Mouse (Mus musculus) liver, embryonic 15.5 days (tissue): ENCODE measurements around the gene Ston2. TPM values are rescaled to one million over a fixed set of nuclear protein-coding genes. Genes with fewer than 3 reads are reported as not detected.

Source experiments
- ATAC-seq: fragments of 200-750 bp; cut with Nextera tagmentation; 2 replicates; pipeline ENCODE4 v1.8.0; 2017; ENCODE audit warnings: moderate number of reproducible peaks, mild to moderate bottlenecking, moderate library complexity; ENCODE audit not compliant: insufficient read depth
- H3K27ac ChIP-seq: fragments of 300-500 bp; sonication (generic); replicated peaks from 2 replicates; pipeline ENCODE4 v1.5.1; 2015; ENCODE audit warnings: mild to moderate bottlenecking, inconsistent platforms
- H3K27me3 ChIP-seq: fragments of 300-500 bp; sonication (generic); 2 replicates; pipeline ENCODE4 v1.6.1; 2015; ENCODE audit warnings: mild to moderate bottlenecking, inconsistent platforms
- H3K36me3 ChIP-seq: fragments of 300-500 bp; sonication (generic); replicated peaks from 2 replicates; pipeline ENCODE4 v1.6.1; 2015; ENCODE audit warnings: moderate library complexity, mild to moderate bottlenecking, inconsistent platforms
- H3K4me1 ChIP-seq: fragments of 300-500 bp; sonication (generic); replicated peaks from 2 replicates; pipeline ENCODE4 v1.6.1; 2015; ENCODE audit warnings: inconsistent platforms
- H3K4me2 ChIP-seq: fragments of 300-500 bp; sonication (generic); 2 replicates; pipeline ENCODE4 v1.6.1; 2015; ENCODE audit warnings: moderate library complexity, mild to moderate bottlenecking, inconsistent platforms
- H3K4me3 ChIP-seq: fragments of 300-500 bp; sonication (generic); replicated peaks from 2 replicates; pipeline ENCODE4 v1.5.1; 2015; ENCODE audit warnings: mild to moderate bottlenecking, inconsistent platforms
- H3K9ac ChIP-seq: fragments of 300-500 bp; sonication (generic); 2 replicates; pipeline ENCODE4 v1.6.1; 2015; ENCODE audit warnings: moderate library complexity, mild to moderate bottlenecking, inconsistent platforms
- H3K9me3 ChIP-seq: fragments of 300-500 bp; sonication (generic); replicated peaks from 2 replicates; pipeline ENCODE4 v1.6.1; 2016; ENCODE audit warnings: inconsistent platforms
- WGBS: fragments of 180-500 bp; shearing (Covaris S2); methylation state at CpG from one replicate; pipeline ENCODE4 v1.1.7; 2015; ENCODE audit warnings: mixed read lengths; ENCODE audit not compliant: insufficient replicate concordance; 5-methylcytosine and 5-hydroxymethylcytosine counted together
- polyA plus RNA-seq: library from polyadenylated mRNA; unstranded; fragments of >200 nt; fragmentation: Nextera tagmentation; extraction: Ambion mirVana; gene quantifications from 2 replicates; pipeline ENCODE4 v1.2.1, GENCODE M21; 2015

Gene Ston2
- polyA plus RNA-seq, result 13.6 and 14.5 TPM in 2 replicates

DNA sequence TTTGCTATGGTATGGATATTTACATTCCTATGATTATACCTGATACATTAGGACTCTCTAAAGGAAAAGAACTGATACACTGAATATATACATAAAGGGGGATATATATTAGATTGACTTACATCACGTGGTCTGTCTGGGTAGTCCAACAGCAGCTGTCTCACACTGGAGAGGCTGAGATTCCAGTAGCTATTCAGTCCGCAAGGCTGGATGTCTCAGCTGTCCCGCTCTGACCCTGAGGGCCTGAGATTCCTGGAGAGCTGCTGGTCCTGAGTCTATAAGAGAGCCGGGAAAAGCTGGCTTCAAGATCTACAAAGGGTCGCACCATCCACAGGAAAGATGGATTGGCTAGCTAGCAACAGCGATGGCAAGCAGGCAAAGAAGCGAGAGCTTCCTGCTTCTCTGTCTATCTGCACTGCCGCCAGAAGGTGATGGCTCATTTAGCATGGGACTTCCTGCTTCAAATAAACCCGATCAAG lies at the start of gene Ston2:
Ston2 (minus strand) TSS at position 429 of the 479 bp plus-strand sequence.
- Histone ChIP-seq H3K4me3 (no peak within 1 kb of the TSS), H3K36me3 (no peaks in the 10 kb centered on the region), H3K4me2 (no peak within 1 kb of the TSS), H3K9ac (no peak within 1 kb of the TSS), H3K9me3 (no peaks in the 10 kb centered on the region), H3K27me3 (no peaks in the 10 kb centered on the region), H3K4me1 (no peaks in the 10 kb centered on the region), H3K27ac (no peak within 1 kb of the TSS)
- WGBS, result 67% methylated on average over 9 of the region's 9 CpGs
- ATAC-seq, result no peak

DNA sequence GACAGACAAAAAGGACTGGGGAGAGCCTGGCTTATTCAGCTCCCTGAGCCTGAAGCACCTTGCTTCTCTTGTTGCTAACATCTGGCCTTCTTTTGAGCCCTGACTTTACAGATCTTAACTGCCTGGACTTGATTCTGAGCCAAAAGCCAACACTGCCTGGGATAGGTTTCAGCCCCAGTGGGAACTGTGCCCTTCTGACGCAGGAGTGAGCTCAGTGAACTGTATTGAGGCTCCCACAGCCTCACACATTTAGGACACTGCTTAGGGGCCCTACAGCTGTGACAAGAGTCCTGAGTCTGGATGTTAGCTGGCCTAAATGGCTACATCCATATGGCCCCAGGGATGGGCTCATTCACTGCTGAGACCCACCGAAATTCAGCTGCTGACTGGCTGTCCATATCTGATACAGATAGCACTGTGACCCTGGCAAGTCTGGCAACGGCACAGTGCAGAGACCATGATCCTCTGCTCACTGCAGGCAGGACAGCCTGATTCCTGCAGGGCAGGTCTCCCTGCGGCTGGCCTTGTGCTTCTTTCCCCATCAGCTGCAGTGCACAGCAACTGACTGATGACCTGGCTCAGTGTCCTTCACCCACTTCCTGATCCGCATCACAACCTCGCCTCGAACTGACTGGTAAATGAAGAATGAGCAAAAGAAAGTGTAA lies 49.3 kb upstream of the Ston2 start:
- Histone ChIP-seq H3K27ac (no peak overlapping the region), H3K4me3 (no peak overlapping the region), H3K9ac (no peak overlapping the region), H3K4me1 (0 out of 2 replicates have a peak, but pooled peaks cover 6% of the 10 kb centered on the region), H3K4me2 (no peak overlapping the region), H3K9me3 (no peaks in the 10 kb centered on the region), H3K27me3 (no peaks in the 10 kb centered on the region), H3K36me3 (peaks cover 91% of the 10 kb centered on the region)
- 72% methylated on average over 7 of the region's 7 CpGs for WGBS
- ATAC-seq, result no peak

DNA sequence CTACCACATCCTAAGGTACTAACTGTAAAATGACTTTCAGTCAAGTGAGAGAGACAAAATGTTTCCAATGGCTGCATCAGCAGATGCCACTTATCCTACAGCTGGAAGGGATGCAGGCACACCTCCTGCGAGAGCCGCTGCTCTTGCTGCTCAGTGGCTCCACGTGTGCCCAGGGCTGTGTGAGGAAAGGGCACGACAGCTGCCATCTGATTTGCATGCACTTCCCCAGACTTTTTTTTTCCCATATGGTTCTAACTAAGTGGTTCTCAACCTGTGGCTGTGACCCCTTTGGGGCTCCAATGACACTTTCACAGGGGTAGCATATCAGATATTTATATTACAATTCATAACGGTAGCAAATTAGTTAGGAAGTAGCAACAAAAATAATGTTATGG lies 45.7 kb upstream of the Ston2 start:
- no peak for ATAC-seq
- no peak overlapping the region for H3K9ac ChIP-seq
- no peak overlapping the region for H3K4me2 ChIP-seq
- no peaks in the 10 kb centered on the region for H3K27me3 ChIP-seq
- WGBS, result 78% methylated on average over 5 of the region's 5 CpGs
- no peak overlapping the region for H3K27ac ChIP-seq
- H3K36me3 ChIP-seq, result peaks cover 84% of the 10 kb centered on the region
- H3K4me3 ChIP-seq, result no peak overlapping the region
- no peaks in the 10 kb centered on the region for H3K9me3 ChIP-seq
- H3K4me1 ChIP-seq, result 0 out of 2 replicates have a peak, but pooled peaks cover 6% of the 10 kb centered on the region

DNA sequence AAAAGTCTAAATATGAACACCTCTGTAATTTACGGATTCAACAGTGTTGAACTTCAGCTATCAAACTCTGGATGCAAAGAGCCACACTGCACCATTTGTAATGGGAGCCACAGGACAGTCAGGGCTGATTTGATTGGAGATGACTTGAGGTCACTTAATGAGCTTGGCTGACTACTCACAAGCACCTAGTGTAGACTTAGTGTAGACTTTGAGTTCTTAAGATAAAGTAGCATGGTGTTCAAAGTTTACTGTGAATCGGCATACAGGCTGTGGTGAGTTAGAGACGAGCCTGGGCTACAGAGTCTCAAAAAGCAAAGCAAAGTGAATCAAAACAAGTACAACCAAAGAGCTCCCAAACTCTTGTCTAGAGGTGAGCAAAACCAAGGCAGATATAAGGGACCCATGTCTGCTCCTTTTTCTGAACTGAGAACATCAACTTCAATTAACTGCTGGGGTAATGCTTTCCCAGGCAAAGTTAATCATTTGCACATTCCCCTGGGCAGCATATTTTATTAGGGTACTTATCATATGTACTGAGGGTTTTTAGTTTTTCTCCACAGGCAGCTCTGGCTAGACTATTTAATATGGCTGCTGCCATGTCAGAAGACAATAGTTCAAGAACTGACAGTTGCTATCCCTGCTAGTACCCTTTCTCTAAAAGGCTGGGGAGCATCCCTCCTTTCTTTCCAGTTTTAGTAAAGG lies 45.2 kb upstream of the Ston2 start:
- Histone ChIP-seq H3K9me3 (no peaks in the 10 kb centered on the region), H3K4me2 (no peak overlapping the region), H3K27ac (no peak overlapping the region), H3K4me3 (no peak overlapping the region), H3K4me1 (0 out of 2 replicates have a peak, but pooled peaks cover 6% of the 10 kb centered on the region), H3K9ac (no peak overlapping the region), H3K27me3 (no peaks in the 10 kb centered on the region), H3K36me3 (peaks cover 82% of the 10 kb centered on the region)
- 83% methylated on average over 3 of the region's 3 CpGs for WGBS
- no peak for ATAC-seq

DNA sequence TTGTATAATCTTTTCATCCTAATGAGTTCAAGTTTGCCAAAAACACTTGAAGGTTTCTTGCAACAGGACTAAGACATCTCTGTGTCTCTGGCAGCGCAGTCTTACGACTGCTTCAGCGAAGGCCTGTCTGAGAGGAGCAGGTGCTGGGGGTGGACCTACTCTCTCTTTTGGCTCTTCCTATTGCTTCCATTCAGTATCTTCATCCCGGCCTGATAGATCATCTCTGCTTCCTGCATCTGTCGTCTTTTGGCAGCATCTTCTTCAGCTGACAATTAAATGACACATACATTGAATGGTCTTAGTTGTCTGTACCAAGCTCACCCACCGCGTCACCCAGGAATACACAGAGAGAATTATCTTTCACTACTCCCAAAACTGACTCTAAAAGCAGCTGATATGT lies 43.2 kb upstream of the Ston2 start:
- Histone ChIP-seq H3K27me3 (no peaks in the 10 kb centered on the region), H3K9ac (no peak overlapping the region), H3K9me3 (no peaks in the 10 kb centered on the region), H3K4me2 (no peak overlapping the region), H3K27ac (no peak overlapping the region), H3K36me3 (peaks cover 79% of the 10 kb centered on the region), H3K4me3 (no peak overlapping the region), H3K4me1 (no peaks in the 10 kb centered on the region)
- ATAC-seq, result no peak
- 84% methylated on average over 7 of the region's 7 CpGs for WGBS

DNA sequence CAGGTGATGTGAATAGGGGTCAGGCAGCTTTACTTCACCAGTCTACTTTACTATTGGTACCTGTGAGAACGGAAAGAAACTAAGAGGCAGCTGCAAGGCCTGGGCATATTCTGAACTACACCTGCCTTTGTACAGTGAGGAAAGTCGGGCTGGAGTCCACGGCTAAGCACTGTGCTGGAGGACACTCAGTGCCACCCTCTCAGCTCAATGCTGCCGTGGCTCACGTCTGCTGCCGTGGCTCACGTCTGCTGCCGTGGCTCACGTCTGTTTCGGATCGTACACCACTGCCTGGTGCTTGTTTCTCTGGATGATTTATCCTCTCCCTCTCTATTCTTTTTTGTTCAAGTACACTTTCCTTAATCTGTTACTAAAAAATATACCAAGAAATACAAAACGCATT lies 32.3 kb upstream of the Ston2 start:
- H3K4me3 ChIP-seq, result no peak overlapping the region
- H3K36me3 ChIP-seq, result peaks cover 87% of the 10 kb centered on the region
- no peak for ATAC-seq
- WGBS, result 85% methylated on average over 12 of the region's 12 CpGs
- H3K9ac ChIP-seq, result no peak overlapping the region
- H3K9me3 ChIP-seq, result no peaks in the 10 kb centered on the region
- H3K4me2 ChIP-seq, result no peak overlapping the region
- no peaks in the 10 kb centered on the region for H3K4me1 ChIP-seq
- H3K27ac ChIP-seq, result no peak overlapping the region
- no peaks in the 10 kb centered on the region for H3K27me3 ChIP-seq

DNA sequence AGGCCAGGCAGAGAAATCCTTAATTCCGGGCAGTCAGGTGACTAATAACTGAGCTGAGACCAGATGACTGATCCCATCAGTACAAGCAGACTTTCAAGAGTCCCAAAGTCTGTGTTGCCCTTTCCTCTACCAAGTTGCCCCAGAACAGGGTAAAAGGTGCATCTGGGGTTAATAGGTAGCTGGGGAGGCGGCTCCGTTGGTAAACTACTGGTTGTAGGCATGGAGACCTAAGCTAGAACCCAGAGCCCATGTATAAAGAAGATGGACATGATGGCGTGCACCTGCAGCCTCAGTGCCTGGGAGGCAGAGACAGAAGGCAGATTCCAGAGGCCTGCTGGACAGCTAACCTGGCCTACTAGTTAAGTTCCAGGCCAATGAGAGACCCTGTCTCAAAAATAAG lies 30.5 kb upstream of the Ston2 start:
- ATAC-seq, result no peak
- Histone ChIP-seq H3K9me3 (no peaks in the 10 kb centered on the region), H3K4me2 (no peak overlapping the region), H3K27me3 (no peaks in the 10 kb centered on the region), H3K36me3 (peaks cover 89% of the 10 kb centered on the region), H3K4me1 (no peaks in the 10 kb centered on the region), H3K27ac (no peak overlapping the region), H3K9ac (no peak overlapping the region), H3K4me3 (no peak overlapping the region)
- 82% methylated on average over 4 of the region's 4 CpGs for WGBS

DNA sequence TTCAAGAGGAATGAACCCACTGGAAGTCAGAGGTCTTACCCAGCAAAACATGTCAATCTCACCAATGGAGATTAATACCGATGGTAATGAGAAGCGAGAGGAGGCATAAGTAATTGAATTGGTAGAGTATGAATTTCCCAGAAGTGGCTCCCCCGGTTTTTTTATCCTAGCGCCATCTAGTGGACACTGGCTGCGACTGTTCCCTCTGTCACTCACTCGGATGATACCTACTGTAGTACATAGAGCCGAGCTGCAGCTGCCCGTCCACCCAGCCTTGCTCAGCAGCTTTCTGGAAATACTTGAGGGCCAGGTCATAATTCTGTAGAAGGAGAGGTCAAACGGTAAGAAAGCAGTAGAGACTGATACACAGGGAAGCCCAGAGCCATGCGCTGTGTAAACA lies 27.8 kb upstream of the Ston2 start:
- Histone ChIP-seq H3K27ac (no peak overlapping the region), H3K36me3 (peaks cover 91% of the 10 kb centered on the region), H3K9ac (no peak overlapping the region), H3K9me3 (no peaks in the 10 kb centered on the region), H3K27me3 (no peaks in the 10 kb centered on the region), H3K4me3 (no peak overlapping the region), H3K4me1 (no peaks in the 10 kb centered on the region), H3K4me2 (no peak overlapping the region)
- 21% methylated on average over 10 of the region's 10 CpGs for WGBS
- peak; percentile 28; the same call in 1 of the 2 replicates for ATAC-seq

DNA sequence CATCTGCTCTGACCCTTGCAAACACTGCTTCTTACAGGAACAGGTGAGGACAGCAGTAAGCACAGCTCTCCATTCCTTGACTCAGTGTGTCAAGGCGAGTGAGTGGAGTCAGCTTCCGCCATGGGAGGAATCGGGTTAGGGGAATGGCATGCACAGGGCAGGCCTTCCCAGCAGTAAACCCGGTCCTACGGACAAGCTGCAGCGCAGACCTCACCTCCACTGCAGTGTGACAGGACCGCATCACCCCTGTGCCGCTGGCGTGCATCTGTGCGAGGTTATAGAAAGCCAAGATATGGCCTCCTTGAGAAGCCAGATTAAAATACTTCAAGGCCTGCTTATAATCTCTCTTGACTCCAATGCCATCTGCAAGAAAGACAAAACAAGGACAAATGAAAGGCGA lies 27.4 kb upstream of the Ston2 start:
- Histone ChIP-seq H3K27me3 (no peaks in the 10 kb centered on the region), H3K4me2 (no peak overlapping the region), H3K27ac (no peak overlapping the region), H3K4me1 (no peaks in the 10 kb centered on the region), H3K4me3 (no peak overlapping the region), H3K9ac (no peak overlapping the region), H3K36me3 (peaks cover 90% of the 10 kb centered on the region), H3K9me3 (no peaks in the 10 kb centered on the region)
- WGBS, result 88% methylated on average over 11 of the region's 11 CpGs
- no peak for ATAC-seq

DNA sequence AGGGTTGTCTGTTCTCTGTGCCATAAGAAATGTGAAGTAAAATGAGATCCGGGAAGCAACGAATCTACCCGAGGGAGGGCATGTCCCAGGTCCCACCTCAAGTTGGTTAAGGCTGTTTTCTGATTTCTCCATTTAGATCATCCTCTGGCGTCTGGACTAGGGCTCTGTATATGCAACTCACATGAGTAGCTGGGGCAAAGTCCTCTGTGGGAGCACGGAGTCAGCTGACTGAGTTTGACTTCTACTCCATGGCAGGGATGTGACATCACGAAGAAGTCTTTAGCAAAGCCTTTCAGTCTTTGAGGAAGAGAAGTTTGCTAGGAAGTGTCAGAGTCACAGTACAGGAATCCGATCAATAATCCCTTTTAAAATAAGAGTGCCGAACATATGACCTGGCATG lies 20.7 kb upstream of the Ston2 start:
- no peaks in the 10 kb centered on the region for H3K4me1 ChIP-seq
- H3K4me2 ChIP-seq, result no peak overlapping the region
- no peak overlapping the region for H3K9ac ChIP-seq
- peaks cover 57% of the 10 kb centered on the region for H3K36me3 ChIP-seq
- H3K4me3 ChIP-seq, result no peak overlapping the region
- no peak overlapping the region for H3K27ac ChIP-seq
- no peak for ATAC-seq
- 75% methylated on average over 8 of the region's 8 CpGs for WGBS
- no peaks in the 10 kb centered on the region for H3K27me3 ChIP-seq
- H3K9me3 ChIP-seq, result no peaks in the 10 kb centered on the region

DNA sequence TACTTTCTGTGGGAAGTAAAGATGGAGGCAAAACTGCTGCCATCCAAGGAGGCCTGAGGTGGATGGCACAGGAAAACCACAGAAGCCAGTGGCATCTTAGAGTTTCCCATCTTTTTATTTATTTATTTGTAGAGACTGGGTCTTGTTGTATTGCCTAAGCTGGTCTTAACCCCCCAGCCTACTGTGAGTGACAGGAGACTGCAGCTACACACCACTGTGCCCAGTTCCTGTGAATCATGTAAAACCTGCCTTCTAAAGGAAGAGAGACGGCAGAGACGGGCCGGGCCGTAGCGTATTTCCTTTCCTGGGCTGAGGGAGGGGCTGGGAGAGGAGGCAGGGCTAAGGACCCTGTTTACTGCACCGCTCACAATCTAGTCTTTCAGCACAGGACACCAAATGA lies 19.6 kb upstream of the Ston2 start:
- Histone ChIP-seq H3K27me3 (no peaks in the 10 kb centered on the region), H3K4me2 (no peak overlapping the region), H3K4me3 (no peak overlapping the region), H3K27ac (no peak overlapping the region), H3K36me3 (peaks cover 45% of the 10 kb centered on the region), H3K9ac (no peak overlapping the region), H3K4me1 (no peaks in the 10 kb centered on the region), H3K9me3 (no peaks in the 10 kb centered on the region)
- WGBS, result 66% methylated on average over 6 of the region's 6 CpGs
- ATAC-seq, result no peak
